Mouse (Mus musculus) stomach, embryonic 16.5 days (tissue): Measurements from ENCODE around the gene Plpp7. TPM values are rescaled to one million over a fixed set of nuclear protein-coding genes. Genes with fewer than 3 reads are reported as not detected.

ENCODE experiments used
- ATAC-seq: fragments of 200-750 bp; cut with Nextera tagmentation; 2 replicates; pipeline ENCODE4 v1.8.0; 2017; ENCODE audit warnings: moderate number of reproducible peaks, moderate TSS enrichment; ENCODE audit not compliant: insufficient read depth, low FRiP score
- H3K27ac ChIP-seq: fragments of 300-500 bp; sonication (generic); 2 replicates; pipeline ENCODE4 v1.5.1; 2014; ENCODE audit warnings: low read length
- H3K27me3 ChIP-seq: fragments of 300-500 bp; sonication (generic); 2 replicates; pipeline ENCODE4 v1.6.1; 2014; ENCODE audit warnings: low read length, control low read depth, mixed read lengths; ENCODE audit not compliant: control insufficient read depth, insufficient read depth
- H3K36me3 ChIP-seq: fragments of 300-500 bp; sonication (generic); 2 replicates; pipeline ENCODE4 v1.6.1; 2014; ENCODE audit warnings: low read length; ENCODE audit not compliant: control insufficient read depth, insufficient read depth
- H3K4me1 ChIP-seq: fragments of 300-500 bp; sonication (generic); 2 replicates; pipeline ENCODE4 v1.6.1; 2014; ENCODE audit warnings: low read length, control low read depth, mixed read lengths; ENCODE audit not compliant: control insufficient read depth, insufficient read depth
- H3K4me2 ChIP-seq: fragments of 300-500 bp; sonication (generic); 2 replicates; pipeline ENCODE4 v1.6.1; 2014; ENCODE audit warnings: low read depth, low read length, mixed read lengths
- H3K4me3 ChIP-seq: fragments of 300-500 bp; sonication (generic); replicated peaks from 2 replicates; pipeline ENCODE4 v1.5.1; 2014; ENCODE audit warnings: mild to moderate bottlenecking, low read length
- H3K9ac ChIP-seq: fragments of 300-500 bp; sonication (generic); 2 replicates; pipeline ENCODE4 v1.6.1; 2014; ENCODE audit warnings: low read length
- H3K9me3 ChIP-seq: fragments of 300-500 bp; sonication (generic); replicated peaks from 2 replicates; pipeline ENCODE4 v1.6.1; 2016; ENCODE audit warnings: low read length, control low read depth; ENCODE audit not compliant: control insufficient read depth
- WGBS: fragments of 180-500 bp; shearing (Covaris S2); extraction: QIAGEN DNeasy Blood & Tissue Kit; methylation state at CpG from one replicate; pipeline ENCODE4 v1.1.7; 2014; 5-methylcytosine and 5-hydroxymethylcytosine counted together
- polyA plus RNA-seq: library from polyadenylated mRNA; unstranded; fragments of >200 nt; fragmentation: Nextera tagmentation; extraction: Ambion mirVana; gene quantifications from 2 replicates; pipeline ENCODE4 v1.2.1, GENCODE M21; 2015

Plpp7 gene
- polyA plus RNA-seq, 1 experiment from 2014 or later: 5.7 TPM

DNA sequence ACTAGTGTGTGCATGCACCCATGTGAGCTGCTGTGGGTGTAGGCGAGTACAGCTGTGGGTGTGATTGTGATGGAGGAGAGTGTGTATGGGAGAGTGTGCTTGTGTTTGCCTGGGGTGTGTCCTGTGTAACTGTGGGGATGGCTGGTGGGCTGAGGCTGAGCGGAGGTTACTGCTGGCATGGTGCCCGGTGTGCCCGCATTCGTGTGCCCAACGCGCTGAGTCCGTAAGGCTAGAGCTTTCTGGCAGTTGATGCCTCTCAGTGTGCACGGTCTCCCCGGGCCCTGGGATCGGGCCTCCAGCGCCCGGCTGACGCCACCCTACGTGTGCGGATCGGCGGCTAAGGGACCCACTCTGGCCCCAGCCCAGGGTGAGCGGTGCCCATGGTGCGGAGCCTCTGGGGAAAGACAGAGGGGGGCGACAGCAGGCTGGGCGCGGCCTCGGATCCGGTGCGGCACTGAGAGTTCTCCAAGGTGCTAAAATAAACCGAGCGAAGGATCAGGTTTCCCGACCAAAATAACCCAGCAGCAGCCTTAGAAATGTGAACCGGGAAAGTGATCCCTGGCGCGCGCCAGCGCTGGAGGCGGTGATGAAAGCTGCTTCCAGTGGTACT, 6.9 kb upstream of the Plpp7 start:
- H3K27ac ChIP-seq: no peak overlapping the region
- ATAC-seq: no peak
- peaks cover 7% of the 10 kb centered on the region; the same call in 1 of the 2 replicates for H3K4me1 ChIP-seq
- WGBS: 5% methylated on average over 35 of the region's 35 CpGs
- peak overlapping the region; percentile 48 for H3K9ac ChIP-seq
- H3K4me3 ChIP-seq: peak overlapping the region; percentile 25
- no peaks in the 10 kb centered on the region for H3K9me3 ChIP-seq
- peaks cover 44% of the 10 kb centered on the region for H3K27me3 ChIP-seq
- H3K36me3 ChIP-seq: no peaks in the 10 kb centered on the region
- peak overlapping the region; percentile 48 for H3K4me2 ChIP-seq

DNA sequence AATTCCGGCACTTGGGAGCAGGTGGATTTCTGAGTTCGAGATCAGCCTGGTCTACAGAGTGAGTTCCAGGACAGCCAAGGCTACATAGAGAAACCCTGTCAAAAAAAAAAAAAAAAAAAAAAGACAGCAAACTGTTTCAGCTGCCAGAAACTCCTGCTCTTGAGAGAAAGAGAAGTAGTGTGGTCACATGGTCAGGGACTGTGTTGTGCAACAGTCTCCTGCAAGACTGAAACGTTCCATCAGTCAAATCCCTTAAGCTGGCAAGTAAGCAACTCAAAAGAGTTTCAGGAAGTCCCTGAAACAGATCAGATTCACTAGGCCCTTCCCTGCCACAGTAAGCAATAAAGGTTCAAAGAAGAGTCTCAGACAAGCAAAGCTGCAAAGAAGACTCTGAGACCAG, 5.7 kb upstream of the Plpp7 start:
- Histone ChIP-seq H3K4me2 (no peak overlapping the region), H3K4me3 (no peak overlapping the region), H3K36me3 (no peaks in the 10 kb centered on the region), H3K9ac (no peak overlapping the region), H3K27me3 (peaks cover 32% of the 10 kb centered on the region), H3K4me1 (peaks cover 7% of the 10 kb centered on the region; the same call in 1 of the 2 replicates), H3K9me3 (no peaks in the 10 kb centered on the region), H3K27ac (no peak overlapping the region)
- ATAC-seq: no peak
- 62% methylated on average over 3 of the region's 3 CpGs for WGBS

DNA sequence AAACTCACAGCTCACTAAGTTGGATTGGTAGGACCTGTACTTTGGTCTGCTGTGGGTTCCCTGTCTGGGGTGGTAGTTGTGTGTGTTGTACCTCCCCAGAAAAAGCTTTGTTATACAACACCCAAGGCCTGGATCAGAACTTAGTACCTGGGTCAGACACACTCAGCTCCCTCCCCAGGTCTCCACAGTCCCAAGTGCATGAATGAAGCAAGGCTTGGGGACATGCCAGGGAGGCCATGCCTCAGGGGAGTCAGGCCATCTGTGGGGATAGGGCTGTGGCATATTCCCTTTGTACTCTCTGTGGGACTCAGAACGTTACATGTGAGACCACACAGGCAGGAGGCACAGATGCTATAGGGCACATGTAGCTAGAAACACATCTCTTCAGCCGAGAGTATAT, 5.2 kb upstream of the Plpp7 start:
- no peak for ATAC-seq

DNA sequence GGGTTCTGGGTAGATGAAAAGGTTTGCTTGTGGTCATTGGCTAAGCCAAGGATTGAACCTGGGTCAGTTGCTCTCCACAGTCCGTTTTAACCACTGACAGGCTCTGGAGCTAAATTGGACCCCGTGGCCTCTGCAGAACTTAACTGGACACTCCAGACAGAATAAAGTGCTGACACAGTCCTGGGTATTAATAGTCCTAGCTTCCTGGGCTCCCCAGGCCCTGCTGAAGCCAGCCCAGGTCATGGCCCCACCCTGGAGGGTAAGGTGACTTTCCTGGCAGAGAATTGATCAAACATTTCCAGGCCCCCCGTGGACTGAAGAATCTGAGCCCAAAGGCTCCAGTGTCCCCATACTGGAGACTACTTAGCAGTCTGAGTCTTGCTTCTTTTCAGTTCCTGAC, 3.4 kb upstream of the Plpp7 start:
- Histone ChIP-seq H3K4me1 (peaks cover 9% of the 10 kb centered on the region; the same call in 1 of the 2 replicates), H3K9me3 (no peaks in the 10 kb centered on the region), H3K27ac (no peak overlapping the region), H3K4me3 (no peak overlapping the region), H3K4me2 (no peak overlapping the region), H3K9ac (no peak overlapping the region), H3K36me3 (no peaks in the 10 kb centered on the region), H3K27me3 (peaks cover 20% of the 10 kb centered on the region)
- 52% methylated on average over 3 of the region's 3 CpGs for WGBS
- ATAC-seq: no peak

More for the DNA sequence above, 5.2 kb upstream of the Plpp7 start:
- H3K9ac ChIP-seq: no peak overlapping the region
- H3K36me3 ChIP-seq: no peaks in the 10 kb centered on the region
- H3K4me3 ChIP-seq: no peak overlapping the region
- 74% methylated on average over 2 of the region's 2 CpGs for WGBS
- H3K9me3 ChIP-seq: no peaks in the 10 kb centered on the region
- peaks cover 7% of the 10 kb centered on the region; the same call in 1 of the 2 replicates for H3K4me1 ChIP-seq
- no peak overlapping the region for H3K4me2 ChIP-seq
- H3K27me3 ChIP-seq: peaks cover 27% of the 10 kb centered on the region
- H3K27ac ChIP-seq: no peak overlapping the region

DNA sequence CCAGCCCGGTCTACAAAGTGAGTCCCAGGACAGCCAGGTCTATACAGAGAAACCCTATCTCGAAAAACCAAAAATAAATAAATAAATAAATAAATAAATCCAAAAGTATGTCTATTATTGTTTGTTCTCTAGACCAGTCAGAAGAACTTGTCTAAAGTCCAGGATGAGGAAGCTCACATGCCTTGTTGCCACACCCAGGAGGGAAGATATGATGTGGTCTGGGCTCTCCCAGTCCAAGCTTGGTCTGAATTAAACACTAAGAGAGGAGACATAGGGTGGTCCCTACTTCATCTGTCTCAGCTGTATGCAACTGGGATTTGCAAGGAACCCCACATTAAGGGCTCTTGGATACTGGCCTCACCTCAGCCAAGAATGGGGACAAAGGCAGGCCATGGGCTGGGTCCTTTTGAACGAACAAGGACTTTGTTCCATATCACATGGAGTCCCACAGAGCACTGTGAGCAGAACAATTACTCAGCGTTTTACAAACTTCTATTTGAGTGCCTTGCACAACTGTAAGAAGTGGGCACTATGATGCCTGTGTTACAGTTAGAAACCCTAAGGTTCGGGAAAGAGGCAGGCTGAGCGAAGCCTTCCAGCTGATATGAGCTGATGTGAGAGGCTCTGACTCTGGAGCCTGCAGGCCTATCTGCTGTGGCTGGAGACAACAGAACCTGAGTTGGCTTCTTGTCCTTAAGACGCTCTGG, 1.2 kb upstream of the Plpp7 start:
- Histone ChIP-seq H3K27ac (no peak overlapping the region), H3K4me2 (no peak overlapping the region), H3K9ac (no peak overlapping the region), H3K4me3 (no peak overlapping the region), H3K27me3 (peaks cover 2% of the 10 kb centered on the region; the same call in 1 of the 2 replicates), H3K36me3 (no peaks in the 10 kb centered on the region), H3K9me3 (no peaks in the 10 kb centered on the region), H3K4me1 (0 out of 2 replicates have a peak, but pooled peaks cover 2% of the 10 kb centered on the region)
- WGBS: 83% methylated on average over 7 of the region's 7 CpGs
- ATAC-seq: no peak; the same call in 1 of the 2 replicates

DNA sequence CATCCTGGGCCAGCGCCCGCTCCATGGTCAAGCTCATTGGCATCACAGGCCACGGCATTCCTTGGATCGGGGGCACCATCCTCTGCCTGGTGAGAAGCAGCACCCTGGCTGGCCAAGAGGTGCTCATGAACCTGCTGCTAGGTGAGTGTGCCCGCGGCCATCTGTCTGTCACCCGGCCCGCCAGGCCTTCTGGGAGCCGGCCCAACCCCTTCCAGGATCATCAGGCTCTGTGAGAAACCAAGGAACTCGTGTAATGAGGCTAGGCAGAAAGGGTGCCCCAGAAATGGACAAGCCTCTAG, 743 bp downstream of the Plpp7 start:
- peak overlapping the region; percentile 49 for H3K4me2 ChIP-seq
- H3K9ac ChIP-seq: peak overlapping the region; percentile 71
- no peak for ATAC-seq
- H3K4me3 ChIP-seq: peak overlapping the region; percentile 41
- H3K9me3 ChIP-seq: no peaks in the 10 kb centered on the region
- H3K36me3 ChIP-seq: no peaks in the 10 kb centered on the region
- H3K27me3 ChIP-seq: no peaks in the 10 kb centered on the region
- no peak overlapping the region for H3K27ac ChIP-seq
- 79% methylated on average over 10 of the region's 10 CpGs for WGBS
- 0 out of 2 replicates have a peak, but pooled peaks cover 2% of the 10 kb centered on the region for H3K4me1 ChIP-seq

DNA sequence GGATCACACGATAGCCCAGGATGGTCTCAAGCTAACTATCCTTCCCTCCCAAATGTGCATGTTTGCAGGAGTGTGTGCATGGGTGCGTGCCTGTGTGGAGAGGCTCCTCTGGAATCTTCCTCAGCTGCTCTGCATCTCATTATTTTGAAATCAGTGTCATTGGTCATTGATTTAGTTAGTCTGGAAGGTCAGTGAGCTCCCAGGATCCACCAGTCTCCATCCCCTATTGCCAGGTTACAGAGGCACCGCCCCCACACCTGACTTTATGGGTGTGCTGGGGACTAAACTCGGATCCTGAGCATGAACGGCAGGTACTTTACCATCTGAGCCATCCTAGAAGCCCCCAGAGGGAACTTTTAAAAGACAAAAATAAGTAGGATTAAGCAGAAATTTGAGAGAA, 7.6 kb downstream of the Plpp7 start:
- no peak overlapping the region for H3K9ac ChIP-seq
- WGBS: 57% methylated on average over 5 of the region's 5 CpGs
- H3K27ac ChIP-seq: no peak overlapping the region
- H3K4me3 ChIP-seq: no peak overlapping the region
- H3K36me3 ChIP-seq: no peaks in the 10 kb centered on the region
- no peaks in the 10 kb centered on the region for H3K9me3 ChIP-seq
- no peak overlapping the region for H3K4me2 ChIP-seq
- no peaks in the 10 kb centered on the region for H3K27me3 ChIP-seq
- no peak for ATAC-seq
- H3K4me1 ChIP-seq: no peaks in the 10 kb centered on the region

DNA sequence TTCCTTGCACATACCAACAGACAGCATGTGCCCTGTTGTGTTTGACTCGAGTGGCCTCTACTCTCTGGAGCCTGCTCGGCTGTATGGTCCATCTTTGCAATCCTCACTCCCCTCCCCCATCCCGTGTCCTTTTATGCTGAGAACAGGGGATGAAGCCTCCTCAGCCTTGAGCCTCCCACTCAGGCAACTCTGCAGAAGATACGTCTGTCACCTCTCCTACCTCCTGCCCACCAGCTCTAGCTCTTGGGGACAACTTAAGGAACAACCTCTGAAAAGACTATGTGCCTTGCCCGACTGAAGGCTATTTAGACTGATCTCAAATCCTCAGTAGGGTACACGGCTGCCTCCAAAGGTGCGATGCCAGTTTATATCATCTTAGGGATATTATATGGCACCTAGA, 8.2 kb downstream of the Plpp7 start:
- 72% methylated on average over 7 of the region's 7 CpGs for WGBS
- Histone ChIP-seq H3K27me3 (no peaks in the 10 kb centered on the region), H3K9me3 (no peaks in the 10 kb centered on the region), H3K27ac (no peak overlapping the region), H3K4me2 (no peak overlapping the region), H3K4me1 (no peaks in the 10 kb centered on the region), H3K4me3 (no peak overlapping the region), H3K9ac (no peak overlapping the region), H3K36me3 (no peaks in the 10 kb centered on the region)
- ATAC-seq: no peak

DNA sequence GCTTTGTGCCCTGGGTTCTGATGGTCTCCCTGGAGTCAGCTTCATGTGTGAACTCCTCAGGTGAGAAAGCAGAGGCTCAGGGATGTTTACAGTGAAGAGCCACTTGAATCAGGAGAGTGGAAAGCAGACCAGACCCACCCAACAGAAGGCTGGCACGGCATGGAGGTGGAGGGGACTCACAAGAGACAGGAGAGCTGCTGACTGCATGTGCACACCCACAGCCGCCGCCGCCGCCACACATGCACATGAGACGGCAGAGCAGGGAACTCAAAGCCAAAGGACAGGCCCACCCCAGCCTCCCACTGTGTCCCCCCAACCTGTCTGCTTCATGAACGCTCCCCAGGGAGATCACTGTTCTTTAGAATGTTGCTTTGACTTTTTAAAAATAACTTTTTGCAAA, 8.8 kb downstream of the Plpp7 start:
- no peak overlapping the region for H3K9ac ChIP-seq
- H3K4me3 ChIP-seq: no peak overlapping the region
- H3K4me1 ChIP-seq: no peaks in the 10 kb centered on the region
- no peaks in the 10 kb centered on the region for H3K9me3 ChIP-seq
- no peak overlapping the region for H3K27ac ChIP-seq
- WGBS: 83% methylated on average over 7 of the region's 7 CpGs
- H3K4me2 ChIP-seq: no peak overlapping the region
- H3K36me3 ChIP-seq: no peaks in the 10 kb centered on the region
- H3K27me3 ChIP-seq: no peaks in the 10 kb centered on the region
- no peak for ATAC-seq
